Mouse (Mus musculus): Measurements from ENCODE around the gene Gm20696.
A peak's percentile ranks its signal among the peaks of the same experiment; 100 is the strongest.

Gene Gm20696

GRCm38 (mm10) chr6:99556950-99557349, 109.6 kb downstream of the Gm20696 start:
- DNase-seq: no peak

- no peak for DNase-seq
Observed at GRCm38 (mm10) chr6:99552816-99553215, 113.8 kb downstream of the Gm20696 start.

- no peak for DNase-seq
Observed at GRCm38 (mm10) chr6:99546416-99546815, 120.2 kb downstream of the Gm20696 start.

GRCm38 (mm10) chr6:99545437-99545836, 121.2 kb downstream of the Gm20696 start:
- DNase-seq: no peak

GRCm38 (mm10) chr6:99541105-99541504, 125.5 kb downstream of the Gm20696 start:
- no peak for DNase-seq

- no peak for DNase-seq
Observed at GRCm38 (mm10) chr6:99540653-99541052, 125.9 kb downstream of the Gm20696 start.

- no peak for DNase-seq
Observed at GRCm38 (mm10) chr6:99540146-99540545, 126.5 kb downstream of the Gm20696 start.

GRCm38 (mm10) chr6:99538194-99538941, 128.2 kb downstream of the Gm20696 start:
- DNase-seq: no peak

- no peak for DNase-seq
Observed at GRCm38 (mm10) chr6:99534211-99534745, 132.3 kb downstream of the Gm20696 start.

- no peak for DNase-seq
Observed at GRCm38 (mm10) chr6:99532458-99532857, 134.1 kb downstream of the Gm20696 start.

- no peak for DNase-seq
Observed at GRCm38 (mm10) chr6:99528972-99529371, 137.6 kb downstream of the Gm20696 start.

- DNase-seq: no peak
Observed at GRCm38 (mm10) chr6:99527457-99528105, 139.0 kb downstream of the Gm20696 start.

GRCm38 (mm10) chr6:99525351-99525750, 141.2 kb downstream of the Gm20696 start:
- no peak for DNase-seq

- no peak for DNase-seq
Observed at GRCm38 (mm10) chr6:99523679-99524370, 142.8 kb downstream of the Gm20696 start.

GRCm38 (mm10) chr6:99523109-99523632, 143.4 kb downstream of the Gm20696 start:
- peak; percentile 80 to 83 for DNase-seq

GRCm38 (mm10) chr6:99522359-99523108, 144.1 kb downstream of the Gm20696 start, which contains the start of gene Foxp1:
Foxp1 (minus strand) TSS chr6:99522721.
- DNase-seq: peak; percentile 80 to 82

GRCm38 (mm10) chr6:99521641-99522358, 144.8 kb downstream of the Gm20696 start:
- peak; percentile 48 to 54 for DNase-seq

- peak; percentile 79 to 85 for DNase-seq
Observed at GRCm38 (mm10) chr6:99521038-99521640, 145.5 kb downstream of the Gm20696 start.

GRCm38 (mm10) chr6:99520676-99521037, 145.9 kb downstream of the Gm20696 start:
- DNase-seq: no peak

- peak; percentile 47 to 52 for DNase-seq
Observed at GRCm38 (mm10) chr6:99519806-99520675, 146.6 kb downstream of the Gm20696 start.

Data from lung, adult 18-20 months (tissue).